Mouse (Mus musculus): ENCODE measurements around the gene Plcl2. TPM values are rescaled to one million over a fixed set of nuclear protein-coding genes. Genes with fewer than 3 reads are reported as not detected.
A peak's percentile ranks its signal among the peaks of the same experiment; 100 is the strongest.
"Not testable (repeated sequence)": the region's sequence is repeated elsewhere in the genome, so short reads cannot be mapped to it uniquely, and the experiment has no call there.

The Plcl2 gene
- polyA plus RNA-seq, 1 experiment from 2014 or later: 10.5 TPM

DNA sequence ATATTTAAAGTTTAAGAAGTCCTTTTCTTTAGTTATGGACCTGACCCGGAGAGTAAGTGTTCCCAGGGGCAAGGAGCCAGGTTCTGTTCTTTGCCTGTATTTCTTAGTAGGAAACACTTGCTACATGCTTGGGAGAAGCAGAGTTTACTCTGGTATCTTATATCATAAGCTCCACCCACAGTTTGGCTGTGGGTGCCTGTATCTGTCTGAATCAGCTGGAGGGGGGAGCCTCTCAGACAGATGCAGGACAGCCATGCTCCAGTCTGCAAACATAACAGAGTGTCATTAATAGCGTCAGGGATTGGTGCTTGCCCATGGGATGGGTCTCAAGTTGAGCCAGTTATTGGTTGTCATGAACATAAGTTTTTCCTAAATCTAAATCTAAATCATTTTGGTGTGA, 42.9 kb downstream of the Plcl2 start:
- no peaks in the 10 kb centered on the region for H3K9me3 ChIP-seq
- WGBS: 88% methylated on average over 2 of the region's 2 CpGs
- H3K4me1 ChIP-seq (replicated peaks): no peaks in the 10 kb centered on the region

GRCm38 (mm10) chr17:50557566-50558238, 48.5 kb downstream of the Plcl2 start:
- Histone ChIP-seq H3K4me3 (no peak overlapping the region), H3K27ac (replicated peaks) (no peak overlapping the region), H3K4me1 (replicated peaks) (0 out of 2 replicates have a peak, but pooled peaks cover 3% of the 10 kb centered on the region), H3K4me2 (no peak overlapping the region), H3K36me3 (no peaks in the 10 kb centered on the region), H3K9me3 (no peaks in the 10 kb centered on the region), H3K9ac (no peak overlapping the region), H3K27me3 (no peaks in the 10 kb centered on the region)
- no peak for ATAC-seq (ENCODE audit: low FRiP score, low read depth)
- WGBS: 80% methylated on average over 12 of the region's 12 CpGs

More for the DNA sequence above, 42.9 kb downstream of the Plcl2 start:
- Histone ChIP-seq H3K4me3 (no peak overlapping the region), H3K9ac (no peak overlapping the region), H3K27me3 (no peaks in the 10 kb centered on the region), H3K4me2 (no peak overlapping the region), H3K36me3 (no peaks in the 10 kb centered on the region), H3K27ac (replicated peaks) (no peak overlapping the region)
- ATAC-seq (ENCODE audit: low FRiP score, low read depth): no peak

GRCm38 (mm10) chr17:50558239-50558625, 49.0 kb downstream of the Plcl2 start:
- Histone ChIP-seq H3K4me2 (no peak overlapping the region), H3K4me1 (replicated peaks) (0 out of 2 replicates have a peak, but pooled peaks cover 3% of the 10 kb centered on the region), H3K27ac (replicated peaks) (no peak overlapping the region), H3K4me3 (no peak overlapping the region), H3K9me3 (no peaks in the 10 kb centered on the region), H3K9ac (no peak overlapping the region), H3K27me3 (no peaks in the 10 kb centered on the region), H3K36me3 (no peaks in the 10 kb centered on the region)
- WGBS: 81% methylated on average over 4 of the region's 4 CpGs
- no peak for ATAC-seq (ENCODE audit: low FRiP score, low read depth)

DNA sequence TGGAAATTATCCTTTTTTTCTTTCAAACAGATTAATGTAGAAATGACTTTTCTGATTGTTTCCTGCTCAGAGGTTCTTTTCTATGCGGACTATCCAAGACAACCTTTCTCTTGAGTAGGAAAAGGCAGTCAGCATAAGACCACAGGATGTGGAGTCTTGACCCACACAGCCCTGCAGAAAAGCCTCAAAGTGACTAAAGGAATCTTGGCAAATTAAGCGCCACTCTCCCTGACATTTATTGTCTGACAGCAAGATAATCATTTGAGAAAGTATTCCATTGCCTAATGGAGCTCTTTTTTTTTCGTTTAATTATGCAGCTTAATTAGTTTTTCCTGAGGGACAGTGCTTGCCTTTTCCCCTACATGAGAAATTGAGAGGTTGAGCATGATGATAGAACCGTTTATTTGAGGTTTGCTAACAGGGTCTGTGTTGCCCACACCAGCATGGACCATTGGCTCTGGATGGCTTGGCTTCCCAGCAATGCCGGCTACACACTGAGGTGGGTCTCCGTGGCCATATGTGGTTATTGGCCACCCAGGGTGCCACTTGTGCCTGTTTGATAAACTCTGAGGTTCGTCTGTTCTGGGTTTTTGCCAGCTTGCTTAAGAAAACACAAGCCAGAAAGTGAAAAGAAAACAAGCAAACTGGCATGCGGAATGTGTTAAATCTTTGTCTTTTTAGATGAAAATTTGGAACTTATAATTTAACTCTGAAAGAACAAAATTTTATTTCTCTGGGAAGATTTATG, 56.3 kb downstream of the Plcl2 start:
- WGBS: 46% methylated on average over 8 of the region's 8 CpGs
- 0 out of 2 replicates have a peak overlapping the region, but pooled peaks have one; percentile 44 for H3K27ac ChIP-seq (replicated peaks)
- H3K4me1 ChIP-seq (replicated peaks): peaks cover 15% of the 10 kb centered on the region
- no peaks in the 10 kb centered on the region for H3K9me3 ChIP-seq
- no peak overlapping the region for H3K9ac ChIP-seq
- ATAC-seq (ENCODE audit: low FRiP score, low read depth): no peak
- H3K4me3 ChIP-seq: no peak overlapping the region
- H3K36me3 ChIP-seq: no peaks in the 10 kb centered on the region
- H3K27me3 ChIP-seq: no peaks in the 10 kb centered on the region
- no peak overlapping the region for H3K4me2 ChIP-seq

GRCm38 (mm10) chr17:50568846-50569245, 59.6 kb downstream of the Plcl2 start:
- Histone ChIP-seq H3K27ac (replicated peaks) (no peak overlapping the region), H3K36me3 (no peaks in the 10 kb centered on the region)
- WGBS: 89% methylated on average over 2 of the region's 2 CpGs

GRCm38 (mm10) chr17:50570228-50570627, 61.0 kb downstream of the Plcl2 start:
- ATAC-seq (ENCODE audit: low FRiP score, low read depth); H3K9me3 ChIP-seq; H3K27ac ChIP-seq (replicated peaks); H3K9ac ChIP-seq; H3K4me3 ChIP-seq; H3K36me3 ChIP-seq; H3K27me3 ChIP-seq; H3K4me2 ChIP-seq: not testable (repeated sequence)
- WGBS: 97% methylated on average over 5 of the region's 5 CpGs
- peaks cover 12% of the 10 kb centered on the region for H3K4me1 ChIP-seq (replicated peaks)

More at GRCm38 (mm10) chr17:50568846-50569245, 59.6 kb downstream of the Plcl2 start:
- Histone ChIP-seq H3K9ac (no peak overlapping the region), H3K4me2 (no peak overlapping the region), H3K4me1 (replicated peaks) (peaks cover 12% of the 10 kb centered on the region), H3K27me3 (no peaks in the 10 kb centered on the region), H3K4me3 (no peak overlapping the region), H3K9me3 (no peaks in the 10 kb centered on the region)
- ATAC-seq (ENCODE audit: low FRiP score, low read depth): no peak

GRCm38 (mm10) chr17:50570681-50571398, 61.6 kb downstream of the Plcl2 start:
- Histone ChIP-seq H3K4me2 (no peak overlapping the region), H3K9ac (no peak overlapping the region), H3K4me3 (no peak overlapping the region), H3K4me1 (replicated peaks) (peaks cover 6% of the 10 kb centered on the region; the same call in 1 of the 2 replicates), H3K36me3 (no peaks in the 10 kb centered on the region), H3K9me3 (no peaks in the 10 kb centered on the region), H3K27ac (replicated peaks) (no peak overlapping the region), H3K27me3 (no peaks in the 10 kb centered on the region)
- no peak for ATAC-seq (ENCODE audit: low FRiP score, low read depth)
- WGBS: 82% methylated on average over 5 of the region's 5 CpGs

DNA sequence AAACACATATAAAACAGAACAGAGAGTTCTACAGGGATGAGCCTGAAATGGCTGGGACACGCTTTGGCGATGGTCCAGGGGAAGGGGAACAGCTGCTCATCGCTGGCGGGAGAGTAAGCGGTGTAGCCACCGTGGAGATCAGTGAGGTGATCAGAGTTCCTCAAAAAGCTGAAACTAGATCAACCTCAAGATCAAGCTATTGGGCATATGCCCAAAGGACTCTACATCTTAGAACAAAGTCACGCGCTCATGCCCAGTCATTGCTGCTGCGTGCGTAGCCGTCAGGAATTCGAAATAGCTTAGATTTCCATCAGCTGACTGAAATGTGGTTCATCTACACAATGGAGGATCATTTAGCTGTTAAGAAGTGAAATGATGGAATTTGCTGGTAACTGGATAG, 65.0 kb downstream of the Plcl2 start:
- H3K9me3 ChIP-seq: no peaks in the 10 kb centered on the region
- no peak overlapping the region for H3K4me2 ChIP-seq
- no peak overlapping the region for H3K27ac ChIP-seq (replicated peaks)
- H3K27me3 ChIP-seq: no peaks in the 10 kb centered on the region
- no peak overlapping the region for H3K9ac ChIP-seq
- no peaks in the 10 kb centered on the region for H3K36me3 ChIP-seq
- no peak overlapping the region for H3K4me3 ChIP-seq
- no peaks in the 10 kb centered on the region for H3K4me1 ChIP-seq (replicated peaks)
- no peak for ATAC-seq (ENCODE audit: low FRiP score, low read depth)
- 78% methylated on average over 12 of the region's 12 CpGs for WGBS

DNA sequence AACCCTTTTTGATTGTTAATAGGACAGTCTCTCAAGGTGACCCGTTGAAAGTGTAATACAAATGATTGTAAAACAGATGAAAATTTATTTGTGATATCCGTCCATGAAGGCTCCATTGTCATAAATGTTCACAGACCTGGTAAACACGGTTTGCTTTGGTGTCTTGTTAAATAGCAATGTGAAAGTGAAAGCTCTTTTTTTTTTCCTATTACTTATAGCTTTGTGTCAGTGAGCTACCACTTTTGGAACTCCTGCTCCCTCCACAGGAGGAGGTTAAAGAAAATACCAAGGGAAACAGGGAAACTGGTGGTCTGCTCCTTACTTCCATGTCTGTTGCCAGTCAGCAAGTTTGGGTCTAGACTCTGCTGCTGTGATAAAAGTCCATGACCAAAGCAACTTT, 71.2 kb downstream of the Plcl2 start:
- Histone ChIP-seq H3K4me2 (no peak overlapping the region), H3K27me3 (no peaks in the 10 kb centered on the region), H3K4me1 (replicated peaks) (no peaks in the 10 kb centered on the region), H3K9ac (no peak overlapping the region), H3K27ac (replicated peaks) (no peak overlapping the region), H3K9me3 (no peaks in the 10 kb centered on the region), H3K36me3 (no peaks in the 10 kb centered on the region), H3K4me3 (no peak overlapping the region)
- ATAC-seq (ENCODE audit: low FRiP score, low read depth): no peak
- WGBS: 92% methylated on average over 3 of the region's 3 CpGs

GRCm38 (mm10) chr17:50586834-50587233, 77.6 kb downstream of the Plcl2 start:
- ATAC-seq (ENCODE audit: low FRiP score, low read depth): no peak

GRCm38 (mm10) chr17:50587941-50588340, 78.7 kb downstream of the Plcl2 start:
- 75% methylated on average over 3 of the region's 3 CpGs for WGBS
- Histone ChIP-seq H3K9me3 (no peaks in the 10 kb centered on the region), H3K4me1 (replicated peaks) (no peaks in the 10 kb centered on the region), H3K27ac (replicated peaks) (no peak overlapping the region), H3K9ac (no peak overlapping the region), H3K4me2 (no peak overlapping the region), H3K27me3 (no peaks in the 10 kb centered on the region), H3K4me3 (no peak overlapping the region), H3K36me3 (no peaks in the 10 kb centered on the region)
- no peak for ATAC-seq (ENCODE audit: low FRiP score, low read depth)

More at GRCm38 (mm10) chr17:50586834-50587233, 77.6 kb downstream of the Plcl2 start:
- no peaks in the 10 kb centered on the region for H3K9me3 ChIP-seq
- H3K27ac ChIP-seq (replicated peaks): no peak overlapping the region
- H3K27me3 ChIP-seq: no peaks in the 10 kb centered on the region
- no peaks in the 10 kb centered on the region for H3K4me1 ChIP-seq (replicated peaks)
- no peak overlapping the region for H3K4me2 ChIP-seq
- H3K4me3 ChIP-seq: no peak overlapping the region
- WGBS: 89% methylated on average over 5 of the region's 5 CpGs
- H3K9ac ChIP-seq: no peak overlapping the region
- H3K36me3 ChIP-seq: no peaks in the 10 kb centered on the region

- Histone ChIP-seq H3K27me3 (no peaks in the 10 kb centered on the region), H3K36me3 (no peaks in the 10 kb centered on the region), H3K4me1 (replicated peaks) (peaks cover 10% of the 10 kb centered on the region; the same call in 1 of the 2 replicates), H3K4me2 (no peak overlapping the region), H3K4me3 (no peak overlapping the region), H3K9ac (no peak overlapping the region), H3K27ac (replicated peaks) (no peak overlapping the region), H3K9me3 (no peaks in the 10 kb centered on the region)
- 73% methylated on average over 6 of the region's 6 CpGs for WGBS
- 0 out of 2 replicates have a peak, but pooled peaks have one; percentile 17 for ATAC-seq (ENCODE audit: low FRiP score, low read depth)
Observed at GRCm38 (mm10) chr17:50600178-50600577, 91.0 kb downstream of the Plcl2 start.
